Comparison of ENCODE assay signal across 8 mouse cellular contexts in the genomic region with DNA sequence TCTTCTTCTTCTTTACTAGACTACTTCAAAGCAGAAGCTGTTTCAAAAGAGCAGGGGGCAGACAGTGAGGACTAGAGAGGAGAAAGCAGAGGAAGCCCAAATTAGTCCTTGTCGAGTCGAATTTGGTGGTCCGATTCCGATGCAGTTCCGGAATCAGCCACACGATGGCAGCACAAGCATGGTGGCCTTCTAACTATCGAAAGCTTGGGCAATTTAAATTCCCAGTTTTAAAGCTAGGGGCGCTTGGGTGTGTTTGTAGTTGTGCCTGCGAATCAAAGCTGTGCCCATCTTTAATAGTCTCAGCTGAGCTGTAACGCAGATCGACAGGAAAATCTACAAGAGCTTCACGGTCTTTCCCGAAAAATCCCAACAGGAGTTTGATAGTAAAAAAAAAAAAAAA.
DNase-seq lines count a peak whose midpoint lies in the region; ATAC-seq and TF ChIP-seq lines count a peak whose summit lies in the region.

No protein-coding gene starts in this region.

- TF ChIP-seq POLR2A in heart, adult 2 months (IDR thresholded peaks at IDR 0.05; ENCODE audit: insufficient read depth, low read depth, low read length), result no peak
- TF ChIP-seq POLR2A in kidney, adult 2 months (IDR thresholded peaks at IDR 0.05; ENCODE audit: low read depth, low read length), result no peak

- no peak overlapping the region for H3K9ac ChIP-seq in heart, adult 2 months (ENCODE audit: low read depth, low read length)
- H3K9ac ChIP-seq in limb, embryonic 11.5 days (ENCODE audit: low read length), result no peak overlapping the region

- TF ChIP-seq EP300 in heart, adult 2 months (IDR thresholded peaks at IDR 0.05; ENCODE audit: insufficient read depth, low read depth, low read length), result peak; percentile 84

- no peaks in the 10 kb centered on the region for H3K79me2 ChIP-seq in heart, adult 2 months (replicated peaks; ENCODE audit: control insufficient read depth, insufficient read depth, low read length)

- TF ChIP-seq CTCF in heart, adult 2 months (IDR thresholded peaks at IDR 0.05), result peak; percentile 91
- TF ChIP-seq CTCF in kidney, adult 2 months (conservative IDR thresholded peaks at IDR 0.05; ENCODE audit: insufficient read depth, insufficient read length, low read depth, low read length), result peak; percentile 99

- ATAC-seq in limb, embryonic 11.5 days (ENCODE audit: insufficient number of reproducible peaks, low FRiP score, low TSS enrichment, low read depth), result no peak

- H3K27ac ChIP-seq in embryonic facial prominence, embryonic 10.5 days (replicated peaks), result no peak overlapping the region
- H3K27ac ChIP-seq in heart, adult 2 months, result no peak overlapping the region
- no peak overlapping the region for H3K27ac ChIP-seq in kidney, adult 2 months (ENCODE audit: insufficient read depth, low read depth, low read length)
- no peak overlapping the region for H3K27ac ChIP-seq in limb, embryonic 11.5 days (replicated peaks; ENCODE audit: low read depth, low read length)

- DNase-seq in 3134 (ENCODE audit: extremely low read depth, insufficient read length, low spot score), result peak; percentile 51
- peak; percentile 92 for DNase-seq in adrenal gland, postnatal 14 days
- DNase-seq in embryonic facial prominence, embryonic 10.5 days (ENCODE audit: low spot score), result peak; percentile 89
- peak; percentile 80 to 91 for DNase-seq in heart, adult 2 months
- DNase-seq in kidney, adult 2 months, result peak; percentile 88
- DNase-seq in limb, embryonic 11.5 days (ENCODE audit: low spot score), result peak; percentile 97
- peak; percentile 40 to 73 for DNase-seq in monocyte, adult 2 months (ENCODE audit: low read depth in 1 of 2, low spot score in 2 of 2)
- peak; percentile 57 to 76 for DNase-seq in spleen, postnatal 14 days (ENCODE audit: low spot score in 2 of 2)

- no peaks in the 10 kb centered on the region for H3K9me3 ChIP-seq in embryonic facial prominence, embryonic 10.5 days
- no peaks in the 10 kb centered on the region for H3K9me3 ChIP-seq in limb, embryonic 11.5 days (ENCODE audit: control insufficient read depth, low read length)

- H3K4me3 ChIP-seq in embryonic facial prominence, embryonic 10.5 days, result peak overlapping the region; percentile 55
- H3K4me3 ChIP-seq in heart, adult 2 months, result peak overlapping the region; percentile 42
- H3K4me3 ChIP-seq in kidney, adult 2 months (ENCODE audit: insufficient read depth, low read depth, low read length), result no peak overlapping the region
- H3K4me3 ChIP-seq in limb, embryonic 11.5 days (ENCODE audit: low read depth, low read length), result peak overlapping the region; percentile 24

- H3K4me1 ChIP-seq in embryonic facial prominence, embryonic 10.5 days, result peaks cover 20% of the 10 kb centered on the region
- no peaks in the 10 kb centered on the region for H3K4me1 ChIP-seq in heart, adult 2 months (ENCODE audit: control insufficient read depth, insufficient read depth, low read length)
- no peaks in the 10 kb centered on the region for H3K4me1 ChIP-seq in kidney, adult 2 months (ENCODE audit: control insufficient read depth, insufficient read depth, low read length)
- H3K4me1 ChIP-seq in limb, embryonic 11.5 days (ENCODE audit: control insufficient read depth, insufficient read depth, low read length), result no peaks in the 10 kb centered on the region

- peaks cover 6% of the 10 kb centered on the region for H3K27me3 ChIP-seq in embryonic facial prominence, embryonic 10.5 days (replicated peaks; ENCODE audit: low read depth, poor library complexity, severe bottlenecking)
- H3K27me3 ChIP-seq in heart, adult 2 months (ENCODE audit: control insufficient read depth, insufficient read depth, low read length), result no peaks in the 10 kb centered on the region
- no peaks in the 10 kb centered on the region for H3K27me3 ChIP-seq in kidney, adult 2 months (replicated peaks; ENCODE audit: control insufficient read depth, insufficient read depth, low read length)
- H3K27me3 ChIP-seq in limb, embryonic 11.5 days (ENCODE audit: control insufficient read depth, insufficient read depth, low read length), result no peaks in the 10 kb centered on the region

- 6% methylated on average over 13 of the region's 13 CpGs for WGBS in embryonic facial prominence, embryonic 10.5 days
- 6% methylated on average over 13 of the region's 13 CpGs for WGBS in heart, adult 2 months
- 2% methylated on average over 13 of the region's 13 CpGs for WGBS in kidney, adult 2 months
- WGBS in limb, embryonic 11.5 days, result 8% methylated on average over 13 of the region's 13 CpGs

- intact Hi-C loops in heart, adult 2 months (cut with DNase I), result loop anchor here (2.0 to 10.0 kb wide), 3 partner anchors 257 to 1647 kb away; no protein-coding TSS in a partner anchor

- H3K36me3 ChIP-seq in embryonic facial prominence, embryonic 10.5 days (replicated peaks), result no peaks in the 10 kb centered on the region
- no peaks in the 10 kb centered on the region for H3K36me3 ChIP-seq in heart, adult 2 months (ENCODE audit: control insufficient read depth, insufficient read depth, low read length)
- H3K36me3 ChIP-seq in kidney, adult 2 months (ENCODE audit: control insufficient read depth, insufficient read depth, low read length), result no peaks in the 10 kb centered on the region
- H3K36me3 ChIP-seq in limb, embryonic 11.5 days (ENCODE audit: control insufficient read depth, insufficient read depth, low read length), result no peaks in the 10 kb centered on the region

- peak overlapping the region; percentile 43 for H3K4me2 ChIP-seq in limb, embryonic 11.5 days (ENCODE audit: low read depth, severe bottlenecking)
